9 mouse cellular contexts compared by ENCODE assay signal in the genomic region with DNA sequence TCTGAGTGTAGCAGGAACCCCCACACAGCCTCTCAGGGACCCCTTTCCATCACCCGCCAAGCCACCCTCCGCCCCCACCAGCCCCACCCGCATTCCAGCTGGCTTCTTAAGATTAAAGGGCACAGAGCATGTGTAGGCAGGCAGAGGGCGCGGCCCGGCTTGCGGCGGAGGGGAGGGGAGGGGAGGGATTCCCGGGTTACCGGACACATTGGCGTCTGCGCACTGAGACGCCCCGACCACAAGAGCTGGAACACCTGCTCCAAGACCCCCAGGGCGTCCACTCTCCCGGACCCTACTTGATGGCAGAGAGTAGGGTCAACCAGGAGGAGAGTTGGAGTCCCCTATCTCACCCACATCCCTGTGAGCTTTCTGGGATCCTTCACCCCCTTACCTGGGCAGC. TPM values are rescaled to one million over a fixed set of nuclear protein-coding genes. Genes with fewer than 3 reads are reported as not detected.
DNase-seq lines count a peak whose midpoint lies in the region; ATAC-seq and TF ChIP-seq lines count a peak whose summit lies in the region.
"Had no signal": no experiment of that assay in that cellular context is flagged by ENCODE, and none has a peak within 500 bp of the region (broad histone marks: within the 10 kb centered on the region; RNA-seq: fewer than 3 reads in every experiment).

No protein-coding gene starts in this region.

- no peaks in the 10 kb centered on the region for H3K9me3 ChIP-seq in hindbrain, embryonic 10.5 days
- H3K9me3 ChIP-seq in hindbrain, embryonic 13.5 days, result no peaks in the 10 kb centered on the region
- no peaks in the 10 kb centered on the region for H3K9me3 ChIP-seq in E14TG2a.4 (ENCODE audit: low read length)
- H3K9me3 ChIP-seq in embryonic facial prominence, embryonic 14.5 days (ENCODE audit: control insufficient read depth, low read length), result no peaks in the 10 kb centered on the region
- no peaks in the 10 kb centered on the region for H3K9me3 ChIP-seq in liver, postnatal 0 days (ENCODE audit: low read length)
- H3K9me3 ChIP-seq: midbrain, embryonic 13.5 days had no signal

- intact Hi-C loops in left cerebral cortex, postnatal 4 days (cut with DNase I), result no loop called here
- intact Hi-C loops in left cerebral cortex, adult 2 months (cut with DNase I), result no loop called here

- no peaks in the 10 kb centered on the region for H3K36me3 ChIP-seq in hindbrain, embryonic 10.5 days
- H3K36me3 ChIP-seq in hindbrain, embryonic 13.5 days, result no peaks in the 10 kb centered on the region
- no peaks in the 10 kb centered on the region for H3K36me3 ChIP-seq in E14TG2a.4 (ENCODE audit: insufficient read depth, low read length)
- H3K36me3 ChIP-seq in embryonic facial prominence, embryonic 14.5 days (ENCODE audit: control insufficient read depth, insufficient read depth, low read length), result no peaks in the 10 kb centered on the region
- H3K36me3 ChIP-seq in liver, postnatal 0 days (replicated peaks; ENCODE audit: insufficient read depth, low read length), result no peaks in the 10 kb centered on the region
- H3K36me3 ChIP-seq: midbrain, embryonic 13.5 days had no signal

- H3K4me1 ChIP-seq in hindbrain, embryonic 10.5 days (replicated peaks), result peaks cover 75% of the 10 kb centered on the region
- H3K4me1 ChIP-seq in hindbrain, embryonic 13.5 days (replicated peaks), result peaks cover 52% of the 10 kb centered on the region
- H3K4me1 ChIP-seq in E14TG2a.4 (replicated peaks; ENCODE audit: low read depth, low read length), result peaks cover 87% of the 10 kb centered on the region
- H3K4me1 ChIP-seq in embryonic facial prominence, embryonic 14.5 days (ENCODE audit: control insufficient read depth, insufficient read depth, low read length), result peaks cover 41% of the 10 kb centered on the region
- peaks cover 68% of the 10 kb centered on the region for H3K4me1 ChIP-seq in liver, postnatal 0 days (ENCODE audit: insufficient read depth)

- no peak for TF ChIP-seq CTCF in E14TG2a.4 (conservative IDR thresholded peaks at IDR 0.05; ENCODE audit: low read length)
- TF ChIP-seq CTCF in liver, postnatal 0 days (IDR thresholded peaks at IDR 0.05; ENCODE audit: low read depth), result no peak
- TF ChIP-seq CTCF in left cerebral cortex, adult 2 months (IDR thresholded peaks at IDR 0.05), result no peak

- H3K4me2 ChIP-seq in hindbrain, embryonic 13.5 days, result no peak overlapping the region
- peak overlapping the region; percentile 39 for H3K4me2 ChIP-seq in embryonic facial prominence, embryonic 14.5 days (ENCODE audit: low read depth, low read length)
- H3K4me2 ChIP-seq in liver, postnatal 0 days (ENCODE audit: low read depth, low read length), result peak overlapping the region; percentile 76
- H3K4me2 ChIP-seq: midbrain, embryonic 13.5 days had no signal

- TF ChIP-seq EP300 in liver, postnatal 0 days (IDR thresholded peaks at IDR 0.05; ENCODE audit: low read depth), result no peak

- no peak for ATAC-seq in hindbrain, embryonic 13.5 days (ENCODE audit: low FRiP score)
- ATAC-seq in embryonic facial prominence, embryonic 14.5 days (ENCODE audit: low read depth), result no peak
- peak; percentile 20; the same call in 1 of the 2 replicates for ATAC-seq in liver, postnatal 0 days
- ATAC-seq: midbrain, embryonic 13.5 days had no signal

- peak overlapping the region; percentile 32 for H3K4me3 ChIP-seq in hindbrain, embryonic 10.5 days
- H3K4me3 ChIP-seq in hindbrain, embryonic 13.5 days, result no peak overlapping the region
- peak overlapping the region; percentile 66 for H3K4me3 ChIP-seq in E14TG2a.4 (replicated peaks; ENCODE audit: low read length)
- peak overlapping the region; percentile 8; the same call in 1 of the 2 replicates for H3K4me3 ChIP-seq in embryonic facial prominence, embryonic 14.5 days (ENCODE audit: low read depth, low read length)
- H3K4me3 ChIP-seq in liver, postnatal 0 days (ENCODE audit: low read depth, low read length), result peak overlapping the region; percentile 36
- H3K4me3 ChIP-seq in left cerebral cortex, adult 2 months, result no peak overlapping the region
- H3K4me3 ChIP-seq: midbrain, embryonic 13.5 days had no signal

- H3K27ac ChIP-seq in hindbrain, embryonic 10.5 days, result 0 out of 2 replicates have a peak overlapping the region, but pooled peaks have one; percentile 23
- H3K27ac ChIP-seq in hindbrain, embryonic 13.5 days, result no peak overlapping the region
- H3K27ac ChIP-seq in embryonic facial prominence, embryonic 14.5 days (replicated peaks; ENCODE audit: low read depth, low read length), result no peak overlapping the region
- peak overlapping the region; percentile 91 for H3K27ac ChIP-seq in liver, postnatal 0 days (ENCODE audit: low read depth)
- H3K27ac ChIP-seq in left cerebral cortex, adult 2 months, result no peak overlapping the region
- H3K27ac ChIP-seq: midbrain, embryonic 13.5 days had no signal

- H3K9ac ChIP-seq in hindbrain, embryonic 13.5 days, result no peak overlapping the region
- no peak overlapping the region for H3K9ac ChIP-seq in embryonic facial prominence, embryonic 14.5 days (ENCODE audit: low read depth, low read length)
- peak overlapping the region; percentile 60 for H3K9ac ChIP-seq in liver, postnatal 0 days (replicated peaks)
- H3K9ac ChIP-seq: midbrain, embryonic 13.5 days had no signal

- no peak for DNase-seq in hindbrain, embryonic 10.5 days (ENCODE audit: low spot score)
- DNase-seq in embryonic facial prominence, embryonic 14.5 days (ENCODE audit: low spot score), result peak; percentile 58
- peak; percentile 77 for DNase-seq in liver, postnatal 0 days
- no peak for DNase-seq in natural killer cell, adult 2 months (ENCODE audit: low spot score in 2 of 2)
- DNase-seq in left cerebral cortex, postnatal 4 days, result no peak
- DNase-seq in left cerebral cortex, adult 2 months (ENCODE audit: extremely low spot score in 1 of 2, low spot score in 2 of 2), result no peak

- peaks cover 100% of the 10 kb centered on the region for H3K27me3 ChIP-seq in hindbrain, embryonic 10.5 days (ENCODE audit: insufficient read depth, poor library complexity, severe bottlenecking)
- peaks cover 100% of the 10 kb centered on the region for H3K27me3 ChIP-seq in hindbrain, embryonic 13.5 days
- H3K27me3 ChIP-seq in E14TG2a.4 (ENCODE audit: insufficient read depth, low read length), result peaks cover 73% of the 10 kb centered on the region
- H3K27me3 ChIP-seq in embryonic facial prominence, embryonic 14.5 days (replicated peaks; ENCODE audit: control insufficient read depth, insufficient read depth, low read length), result peaks cover 93% of the 10 kb centered on the region
- peaks cover 66% of the 10 kb centered on the region for H3K27me3 ChIP-seq in liver, postnatal 0 days (ENCODE audit: insufficient read depth, low read length)

- 1% methylated on average over 15 of the region's 16 CpGs for WGBS in hindbrain, embryonic 10.5 days
- 3% methylated on average over 16 of the region's 16 CpGs for WGBS in hindbrain, embryonic 13.5 days
- WGBS in embryonic facial prominence, embryonic 14.5 days, result 0% methylated on average over 5 of the region's 16 CpGs
- 15% methylated on average over 12 of the region's 16 CpGs for WGBS in liver, postnatal 0 days (ENCODE audit: insufficient replicate concordance)

RNA-seq across cellular contexts. Expression of gene Adamtsl5, which starts 3.1 kb away (rescaled TPM):
- 0.45 and 1.3 TPM in 2 replicates for polyA plus RNA-seq in hindbrain, embryonic 10.5 days (2016; fragmentation: Nextera tagmentation; extraction: Ambion mirVana)
- polyA plus RNA-seq in hindbrain, embryonic 13.5 days (2015; fragmentation: Nextera tagmentation; extraction: Ambion mirVana), result 0.42 and 0.66 TPM in 2 replicates
- 5.8 and 6.3 TPM in 2 replicates for polyA plus RNA-seq in embryonic facial prominence, embryonic 14.5 days (2014; fragmentation: Nextera tagmentation; extraction: Ambion mirVana)
- polyA plus RNA-seq in liver, postnatal 0 days (2015; fragmentation: Nextera tagmentation; extraction: Ambion mirVana), result 1.5 and 1.8 TPM in 2 replicates
- total RNA-seq in left cerebral cortex, postnatal 4 days (2021), result under 1 TPM; 0.56 to 0.72 TPM
- 10 to 100 TPM in 1 of 2 experiments, 1 to 10 TPM in 1; 7.9 to 11.1 TPM for total RNA-seq in left cerebral cortex, adult 2 months (2021)

RNA-seq across cellular contexts. Expression of gene Plk5, which starts 11.1 kb away (rescaled TPM):
- 0.22 and 0.44 TPM in 2 replicates for polyA plus RNA-seq in hindbrain, embryonic 10.5 days (2016; fragmentation: Nextera tagmentation; extraction: Ambion mirVana)
- 1.2 and 1.7 TPM in 2 replicates for polyA plus RNA-seq in hindbrain, embryonic 13.5 days (2015; fragmentation: Nextera tagmentation; extraction: Ambion mirVana)
- polyA plus RNA-seq in embryonic facial prominence, embryonic 14.5 days (2014; fragmentation: Nextera tagmentation; extraction: Ambion mirVana), result 0.47 and 0.72 TPM in 2 replicates
- 0.08 and 0.20 TPM in 2 replicates for polyA plus RNA-seq in liver, postnatal 0 days (2015; fragmentation: Nextera tagmentation; extraction: Ambion mirVana)
- 1 to 10 TPM; 4.2 to 6.1 TPM for total RNA-seq in left cerebral cortex, postnatal 4 days (2021)
- total RNA-seq in left cerebral cortex, adult 2 months (2021), result 10 to 100 TPM; 27.3 to 37.9 TPM

RNA-seq across cellular contexts. Expression of gene Reep6, which starts 15.4 kb away (rescaled TPM):
- polyA plus RNA-seq in hindbrain, embryonic 10.5 days (2016; fragmentation: Nextera tagmentation; extraction: Ambion mirVana), result 7.2 and 11.2 TPM in 2 replicates
- polyA plus RNA-seq in hindbrain, embryonic 13.5 days (2015; fragmentation: Nextera tagmentation; extraction: Ambion mirVana), result 3.1 and 3.5 TPM in 2 replicates
- 5.6 and 7.5 TPM in 2 replicates for polyA plus RNA-seq in embryonic facial prominence, embryonic 14.5 days (2014; fragmentation: Nextera tagmentation; extraction: Ambion mirVana)
- polyA plus RNA-seq in liver, postnatal 0 days (2015; fragmentation: Nextera tagmentation; extraction: Ambion mirVana), result 167 and 174 TPM in 2 replicates
- total RNA-seq in left cerebral cortex, postnatal 4 days (2021), result 10 to 100 TPM; 13.3 to 14.8 TPM
- 10 to 100 TPM; 13.5 to 13.6 TPM for total RNA-seq in left cerebral cortex, adult 2 months (2021)

RNA-seq across cellular contexts. Expression of gene Pcsk4, which starts 15.8 kb away (rescaled TPM):
- polyA plus RNA-seq in hindbrain, embryonic 10.5 days (2016; fragmentation: Nextera tagmentation; extraction: Ambion mirVana), result 3.3 and 3.9 TPM in 2 replicates
- 1.9 and 2.5 TPM in 2 replicates for polyA plus RNA-seq in hindbrain, embryonic 13.5 days (2015; fragmentation: Nextera tagmentation; extraction: Ambion mirVana)
- 1.7 and 2.9 TPM in 2 replicates for polyA plus RNA-seq in embryonic facial prominence, embryonic 14.5 days (2014; fragmentation: Nextera tagmentation; extraction: Ambion mirVana)
- 5.6 TPM in 2 replicates for polyA plus RNA-seq in liver, postnatal 0 days (2015; fragmentation: Nextera tagmentation; extraction: Ambion mirVana)
- 10 to 100 TPM in 1 of 2 experiments, 1 to 10 TPM in 1; 8.1 to 10.5 TPM for total RNA-seq in left cerebral cortex, postnatal 4 days (2021)
- total RNA-seq in left cerebral cortex, adult 2 months (2021), result 1 to 10 TPM; 4.0 to 5.4 TPM

RNA-seq across cellular contexts. Expression of gene 2310011J03Rik, which starts 24.8 kb away (rescaled TPM):
- polyA plus RNA-seq in hindbrain, embryonic 10.5 days (2016; fragmentation: Nextera tagmentation; extraction: Ambion mirVana), result 55.6 and 60.9 TPM in 2 replicates
- polyA plus RNA-seq in hindbrain, embryonic 13.5 days (2015; fragmentation: Nextera tagmentation; extraction: Ambion mirVana), result 28.5 and 29.1 TPM in 2 replicates
- polyA plus RNA-seq in embryonic facial prominence, embryonic 14.5 days (2014; fragmentation: Nextera tagmentation; extraction: Ambion mirVana), result 38.5 and 46.3 TPM in 2 replicates
- 25.5 and 27.4 TPM in 2 replicates for polyA plus RNA-seq in liver, postnatal 0 days (2015; fragmentation: Nextera tagmentation; extraction: Ambion mirVana)
- 10 to 100 TPM; 13.6 to 14.2 TPM for total RNA-seq in left cerebral cortex, postnatal 4 days (2021)
- total RNA-seq in left cerebral cortex, adult 2 months (2021), result 10 to 100 TPM; 26.3 to 26.9 TPM

Comparison
In these comparisons a context has a peak if more than half of its experiments do, and no peak if none do; other contexts are left out.
1. H3K27ac ChIP-seq: peak in hindbrain, embryonic 10.5 days (single experiment) and liver, postnatal 0 days (single experiment); none in hindbrain, embryonic 13.5 days (single experiment), embryonic facial prominence, embryonic 14.5 days (single experiment) and left cerebral cortex, adult 2 months (single experiment).
2. H3K4me3 ChIP-seq: peak in hindbrain, embryonic 10.5 days (single experiment), E14TG2a.4 (single experiment), embryonic facial prominence, embryonic 14.5 days (single experiment) and liver, postnatal 0 days (single experiment); none in hindbrain, embryonic 13.5 days (single experiment) and left cerebral cortex, adult 2 months (single experiment).
3. DNase-seq: peak in embryonic facial prominence, embryonic 14.5 days (single experiment) and liver, postnatal 0 days (single experiment); none in hindbrain, embryonic 10.5 days (single experiment), natural killer cell, adult 2 months (0 of 2), left cerebral cortex, postnatal 4 days (single experiment) and left cerebral cortex, adult 2 months (0 of 2).
4. RNA of gene Reep6, which starts 15.4 kb away (polyA plus RNA-seq): 167 to 174 TPM in liver, postnatal 0 days; 7.2 to 11.2 TPM in hindbrain, embryonic 10.5 days, 5.6 to 7.5 TPM in embryonic facial prominence, embryonic 14.5 days and 3.1 to 3.5 TPM in hindbrain, embryonic 13.5 days; every median in the first group is over 10 times any median in the second.